Mouse (Mus musculus): ENCODE results near the gene Phf10. TPM values are rescaled to one million over a fixed set of nuclear protein-coding genes. Genes with fewer than 3 reads are reported as not detected.
A peak's percentile ranks its signal among the peaks of the same experiment; 100 is the strongest.
"Not testable (repeated sequence)": the region's sequence is repeated elsewhere in the genome, so short reads cannot be mapped to it uniquely, and the experiment has no call there.

The Phf10 gene
- polyA plus RNA-seq, 1 experiment from 2014 or later, result 27.0 TPM

DNA sequence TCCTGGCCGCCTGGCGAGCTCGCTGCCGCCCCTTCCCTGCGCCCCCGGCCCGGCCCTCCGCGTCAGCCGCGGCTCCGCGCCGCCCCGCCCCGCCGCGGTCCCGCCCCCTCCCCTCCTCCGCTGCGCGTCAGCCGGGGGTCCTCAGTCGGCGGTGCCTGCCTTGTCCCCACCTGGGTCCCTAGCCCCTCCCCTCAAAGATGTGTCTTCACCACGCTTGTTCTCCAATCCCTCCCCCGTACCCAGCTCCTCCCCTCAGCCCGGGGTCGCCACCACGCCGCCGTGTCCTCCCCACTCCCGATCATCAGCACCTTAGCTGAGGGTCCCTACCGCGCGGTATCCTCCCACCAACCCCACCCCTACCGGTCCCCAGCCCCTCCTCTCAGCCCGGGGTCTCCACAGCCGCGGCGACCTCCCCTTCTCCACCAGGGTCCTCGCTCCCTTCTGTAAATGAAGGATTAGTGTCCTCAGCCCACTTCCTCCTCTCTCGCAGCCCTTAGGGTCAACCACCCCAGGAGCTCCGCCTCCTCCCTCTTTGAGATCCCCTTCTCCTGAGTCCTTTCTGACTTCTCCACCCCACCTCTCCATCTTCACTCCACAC, 583 bp upstream of the Phf10 start:
- not testable (repeated sequence) for H3K4me3 ChIP-seq (replicated peaks); H3K36me3 ChIP-seq (replicated peaks); H3K4me2 ChIP-seq; H3K9ac ChIP-seq; H3K4me1 ChIP-seq; H3K27ac ChIP-seq; H3K9me3 ChIP-seq; H3K27me3 ChIP-seq
- peak; percentile 96 for ATAC-seq (ENCODE audit: low FRiP score)
- WGBS, result no CpG with 5 or more reads among the region's 44 CpGs

DNA sequence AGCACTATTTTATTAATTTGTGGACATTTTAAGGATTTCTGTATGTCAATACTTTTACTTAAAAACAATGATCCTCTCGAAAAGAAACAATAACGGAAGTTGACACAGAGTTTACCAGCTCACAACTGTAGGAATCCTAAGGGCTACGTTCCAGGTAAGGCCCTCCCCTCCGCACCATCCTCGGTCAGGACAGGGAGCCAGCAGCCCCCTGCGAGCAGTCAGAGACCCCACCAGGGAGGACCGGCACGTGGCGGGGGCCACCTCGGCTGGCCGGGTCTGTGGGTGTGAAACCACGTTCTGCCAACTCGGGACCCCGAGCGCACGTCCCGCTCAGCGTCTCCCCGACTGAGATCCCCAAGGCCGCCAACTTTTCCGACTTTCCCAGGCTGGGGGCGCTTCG, 553 bp downstream of the Phf10 start:
- Histone ChIP-seq H3K4me2 (peak overlapping the region; percentile 93), H3K27ac (no peak overlapping the region), H3K4me3 (replicated peaks) (peak overlapping the region; percentile 79), H3K36me3 (replicated peaks) (peaks cover 3% of the 10 kb centered on the region; the same call in 1 of the 2 replicates), H3K9ac (peak overlapping the region; percentile 77), H3K9me3 (no peaks in the 10 kb centered on the region), H3K27me3 (no peaks in the 10 kb centered on the region), H3K4me1 (peaks cover 7% of the 10 kb centered on the region)
- peak; percentile 10 for ATAC-seq (ENCODE audit: low FRiP score)
- under 1% methylated on average over 23 of the region's 23 CpGs for WGBS

- Histone ChIP-seq H3K4me2 (peak overlapping the region; percentile 50), H3K4me1 (peaks cover 7% of the 10 kb centered on the region), H3K4me3 (replicated peaks) (peak overlapping the region; percentile 29), H3K36me3 (replicated peaks) (peaks cover 3% of the 10 kb centered on the region; the same call in 1 of the 2 replicates), H3K9me3 (no peaks in the 10 kb centered on the region), H3K27me3 (no peaks in the 10 kb centered on the region), H3K27ac (no peak overlapping the region), H3K9ac (peak overlapping the region; percentile 36; the same call in 1 of the 2 replicates)
- ATAC-seq (ENCODE audit: low FRiP score), result no peak
- 35% methylated on average over 3 of the region's 3 CpGs for WGBS
Measured at GRCm38 (mm10) chr17:14959979-14960378, 1.1 kb downstream of the Phf10 start.

- WGBS, result 92% methylated on average over 5 of the region's 5 CpGs
Measured at GRCm38 (mm10) chr17:14958686-14959327, 2.3 kb downstream of the Phf10 start.

DNA sequence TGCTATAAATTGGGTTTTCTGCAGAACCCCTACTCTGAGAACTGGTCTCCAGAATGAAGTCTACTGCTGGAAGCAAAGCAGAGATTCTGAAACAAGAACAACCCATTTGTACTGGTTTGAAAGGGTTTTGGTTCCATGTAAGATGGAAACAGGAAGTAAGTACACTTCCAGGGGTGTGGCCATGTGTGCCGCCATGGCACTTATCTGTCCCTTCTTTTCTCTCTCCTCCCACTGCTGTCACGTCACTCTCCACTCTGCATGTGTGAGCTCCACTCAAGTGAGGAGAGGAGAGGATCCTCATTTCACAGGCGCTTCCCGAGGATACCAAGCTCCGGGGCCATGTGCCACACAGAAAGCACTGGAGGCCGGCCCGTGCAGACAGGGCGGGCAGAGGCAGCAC, 7.6 kb downstream of the Phf10 start:
- ATAC-seq (ENCODE audit: low FRiP score), result no peak
- no peak overlapping the region for H3K27ac ChIP-seq
- no peak overlapping the region for H3K4me2 ChIP-seq
- H3K27me3 ChIP-seq, result no peaks in the 10 kb centered on the region
- H3K9ac ChIP-seq, result no peak overlapping the region
- no peaks in the 10 kb centered on the region for H3K4me1 ChIP-seq
- no peak overlapping the region for H3K4me3 ChIP-seq (replicated peaks)
- 94% methylated on average over 8 of the region's 8 CpGs for WGBS
- H3K36me3 ChIP-seq (replicated peaks), result peaks cover 41% of the 10 kb centered on the region
- H3K9me3 ChIP-seq, result no peaks in the 10 kb centered on the region

More at GRCm38 (mm10) chr17:14958686-14959327, 2.3 kb downstream of the Phf10 start:
- no peak overlapping the region for H3K4me2 ChIP-seq
- H3K36me3 ChIP-seq (replicated peaks), result peaks cover 13% of the 10 kb centered on the region
- no peak overlapping the region for H3K9ac ChIP-seq
- H3K27ac ChIP-seq, result no peak overlapping the region
- ATAC-seq (ENCODE audit: low FRiP score), result no peak
- H3K9me3 ChIP-seq, result no peaks in the 10 kb centered on the region
- no peak overlapping the region for H3K4me3 ChIP-seq (replicated peaks)
- peaks cover 7% of the 10 kb centered on the region for H3K4me1 ChIP-seq
- H3K27me3 ChIP-seq, result no peaks in the 10 kb centered on the region

DNA sequence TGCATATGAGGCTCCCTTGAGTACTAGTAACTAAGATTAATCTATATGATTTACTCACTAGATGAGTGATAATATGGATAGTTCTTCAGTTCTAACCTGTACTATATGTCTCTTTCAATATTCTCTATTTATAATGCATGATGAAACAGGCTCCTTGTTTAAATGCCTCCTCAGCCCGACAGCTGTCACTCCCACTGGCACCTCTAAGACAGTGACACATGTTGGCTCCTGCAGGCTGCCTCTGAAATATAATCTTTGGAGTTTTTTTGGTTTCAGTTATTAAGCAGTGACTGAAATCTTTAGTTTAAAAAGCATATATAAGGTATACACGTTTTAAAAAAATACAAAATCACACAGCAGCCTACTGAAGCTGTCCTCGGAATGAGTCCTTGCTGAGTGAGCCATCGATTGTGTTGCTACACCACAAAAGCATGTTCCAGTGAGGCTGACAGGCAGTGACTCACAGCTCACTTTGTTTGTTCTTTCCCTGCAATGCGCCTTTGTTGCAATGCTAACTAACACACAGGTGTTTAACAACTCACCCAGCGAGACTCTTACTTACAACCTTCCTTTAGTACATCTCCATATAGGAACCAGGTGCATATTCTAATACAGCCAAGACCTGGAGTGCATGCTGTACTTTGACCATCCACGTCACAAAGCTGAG, 11.8 kb downstream of the Phf10 start:
- H3K36me3 ChIP-seq (replicated peaks), result peaks cover 47% of the 10 kb centered on the region
- no peak for ATAC-seq (ENCODE audit: low FRiP score)

GRCm38 (mm10) chr17:14944551-14944950, 16.5 kb downstream of the Phf10 start:
- Histone ChIP-seq H3K27me3 (no peaks in the 10 kb centered on the region), H3K9ac (no peak overlapping the region), H3K4me3 (replicated peaks) (no peak overlapping the region), H3K4me2 (peak overlapping the region; percentile 94; the same call in 1 of the 2 replicates), H3K27ac (no peak overlapping the region), H3K9me3 (no peaks in the 10 kb centered on the region), H3K4me1 (peaks cover 22% of the 10 kb centered on the region), H3K36me3 (replicated peaks) (peaks cover 19% of the 10 kb centered on the region)
- 86% methylated on average over 1 of the region's 1 CpGs for WGBS
- no peak for ATAC-seq (ENCODE audit: low FRiP score)

More for the DNA sequence above, 11.8 kb downstream of the Phf10 start:
- Histone ChIP-seq H3K27me3 (no peaks in the 10 kb centered on the region), H3K27ac (no peak overlapping the region), H3K4me2 (no peak overlapping the region), H3K9me3 (no peaks in the 10 kb centered on the region), H3K9ac (no peak overlapping the region), H3K4me3 (replicated peaks) (no peak overlapping the region), H3K4me1 (peaks cover 8% of the 10 kb centered on the region)
- WGBS, result 89% methylated on average over 7 of the region's 7 CpGs

DNA sequence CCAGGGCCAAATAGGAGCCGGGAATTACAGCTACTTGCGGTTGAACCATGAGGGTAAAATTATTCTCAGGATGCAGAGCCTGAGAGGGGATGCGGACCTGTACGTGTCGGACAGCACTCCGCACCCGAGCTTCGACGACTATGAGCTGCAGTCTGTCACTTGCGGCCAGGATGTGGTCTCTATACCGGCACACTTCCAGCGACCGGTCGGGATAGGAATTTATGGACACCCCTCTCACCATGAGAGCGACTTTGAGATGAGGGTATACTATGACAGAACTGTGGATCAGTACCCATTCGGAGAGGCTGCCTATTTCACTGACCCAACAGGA, 17.4 kb downstream of the Phf10 start:
- ATAC-seq (ENCODE audit: low FRiP score), result no peak; the same call in 1 of the 2 replicates
- Histone ChIP-seq H3K4me2 (peak overlapping the region; percentile 94), H3K36me3 (replicated peaks) (peaks cover 14% of the 10 kb centered on the region), H3K9ac (peak overlapping the region; percentile 91), H3K4me1 (peaks cover 22% of the 10 kb centered on the region), H3K9me3 (no peaks in the 10 kb centered on the region), H3K27me3 (no peaks in the 10 kb centered on the region), H3K27ac (peak overlapping the region; percentile 58; the same call in 1 of the 2 replicates), H3K4me3 (replicated peaks) (peak overlapping the region; percentile 85)
- 15% methylated on average over 16 of the region's 16 CpGs for WGBS

GRCm38 (mm10) chr17:14943009-14943728, 17.9 kb downstream of the Phf10 start, which contains the start of the genes Wdr27 and 1600012H06Rik:
Wdr27 (minus strand) TSS chr17:14943158.
1600012H06Rik (plus strand) TSS chr17:14943184.
- peak within 1 kb of the TSS; percentile 94 for H3K4me2 ChIP-seq
- WGBS, result under 1% methylated on average over 53 of the region's 54 CpGs
- no peaks in the 10 kb centered on the region for H3K27me3 ChIP-seq
- ATAC-seq (ENCODE audit: low FRiP score), result peak; percentile 99
- peak within 1 kb of the TSS; percentile 61; the same call in 1 of the 2 replicates for H3K27ac ChIP-seq
- peak within 1 kb of the TSS; percentile 91 for H3K9ac ChIP-seq
- H3K36me3 ChIP-seq (replicated peaks), result peaks cover 9% of the 10 kb centered on the region
- peaks cover 22% of the 10 kb centered on the region for H3K4me1 ChIP-seq
- no peaks in the 10 kb centered on the region for H3K9me3 ChIP-seq
- H3K4me3 ChIP-seq (replicated peaks), result peak within 1 kb of the TSS; percentile 85

DNA sequence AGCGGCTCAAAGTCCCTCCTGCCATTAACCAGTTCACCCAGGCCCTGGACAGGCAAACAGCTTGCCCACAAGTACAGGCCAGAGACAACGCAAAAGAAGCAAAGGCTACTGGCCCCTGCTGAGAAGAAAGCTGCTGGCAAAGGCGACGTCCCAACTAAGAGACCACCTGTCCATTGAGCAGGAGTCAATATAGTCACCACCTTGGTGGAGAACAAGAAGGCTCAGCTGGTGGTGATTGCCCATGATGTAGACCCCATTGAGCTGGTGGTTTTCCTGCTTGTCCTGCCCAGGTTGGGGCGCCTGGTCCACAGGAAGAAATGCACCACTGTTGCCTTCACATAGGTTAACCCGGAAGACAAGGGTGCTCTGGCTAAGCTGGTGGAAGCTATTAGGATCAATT, 18.9 kb downstream of the Phf10 start:
- Histone ChIP-seq H3K4me3 (replicated peaks) (peak overlapping the region; percentile 85), H3K4me1 (peaks cover 22% of the 10 kb centered on the region), H3K9ac (peak overlapping the region; percentile 91), H3K4me2 (peak overlapping the region; percentile 94)
- H3K9me3 ChIP-seq; H3K36me3 ChIP-seq (replicated peaks); ATAC-seq (ENCODE audit: low FRiP score); H3K27ac ChIP-seq; H3K27me3 ChIP-seq: not testable (repeated sequence)
- 60% methylated on average over 6 of the region's 6 CpGs for WGBS

DNA sequence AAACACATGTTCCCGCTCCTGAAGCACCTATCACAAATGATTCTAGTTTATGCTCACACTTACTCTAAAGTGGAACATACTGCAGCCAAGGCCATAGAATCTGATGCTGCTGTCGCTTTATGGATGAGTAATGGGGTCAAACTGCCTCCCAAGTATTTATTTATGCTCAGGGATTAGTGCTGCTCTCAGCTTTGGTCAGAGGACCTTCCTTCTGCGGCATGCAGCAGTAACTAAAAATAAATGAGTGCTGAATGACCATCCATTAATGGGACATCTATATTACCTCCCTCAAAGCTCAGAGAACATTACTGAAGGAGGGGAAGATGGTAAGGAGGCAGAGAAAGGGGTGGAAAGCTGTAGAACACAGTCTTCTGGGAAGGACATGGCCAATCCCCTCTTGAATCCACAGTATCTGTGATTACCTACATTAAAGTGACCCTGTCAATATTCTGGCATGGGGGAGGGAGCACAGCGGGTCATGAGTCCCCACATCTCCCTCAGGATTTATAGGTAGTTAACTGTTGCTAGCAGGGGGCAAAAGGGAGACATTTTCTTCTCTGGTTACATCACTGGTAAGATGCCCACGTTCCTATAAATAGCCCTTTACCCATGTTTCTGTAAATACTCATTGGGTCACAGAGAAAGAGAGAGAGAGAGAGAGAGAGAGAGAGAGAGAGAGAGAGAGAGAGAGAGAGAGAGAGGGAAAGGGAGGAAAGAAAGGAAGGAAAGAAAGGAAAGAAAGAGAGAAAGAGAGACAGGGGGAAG, 25.1 kb downstream of the Phf10 start:
- Histone ChIP-seq H3K27me3 (no peaks in the 10 kb centered on the region), H3K4me3 (replicated peaks) (no peak overlapping the region), H3K9ac (no peak overlapping the region), H3K9me3 (no peaks in the 10 kb centered on the region), H3K4me1 (no peaks in the 10 kb centered on the region), H3K27ac (no peak overlapping the region), H3K36me3 (replicated peaks) (no peaks in the 10 kb centered on the region), H3K4me2 (no peak overlapping the region)
- 70% methylated on average over 5 of the region's 5 CpGs for WGBS
- ATAC-seq (ENCODE audit: low FRiP score), result no peak

Data from forebrain, embryonic 12.5 days (tissue).